Mouse (Mus musculus) embryo, embryonic 10.5 days (tissue): ENCODE results near the gene Fam81a.

Source experiments
- DNase-seq: peaks from one replicate; pipeline ENCODE4 v3.0.0-alpha.2; 2015; ENCODE audit warnings: low spot score

Gene Fam81a

GRCm38 (mm10) chr9:70109279-70109678, 33.1 kb downstream of the Fam81a start:
- DNase-seq, result peak; percentile 94

- DNase-seq, result no peak
These were observed 34.2 kb downstream of the Fam81a start for GRCm38 (mm10) chr9:70108151-70108550.

- DNase-seq, result no peak
These were observed 36.8 kb downstream of the Fam81a start for GRCm38 (mm10) chr9:70105573-70105972.

GRCm38 (mm10) chr9:70103106-70103505, 39.3 kb downstream of the Fam81a start:
- DNase-seq, result peak; percentile 15

- no peak for DNase-seq
These were observed 44.8 kb downstream of the Fam81a start for GRCm38 (mm10) chr9:70097542-70097941.

GRCm38 (mm10) chr9:70095016-70095415, 47.3 kb downstream of the Fam81a start:
- DNase-seq, result no peak

GRCm38 (mm10) chr9:70090541-70090940, 51.8 kb downstream of the Fam81a start:
- no peak for DNase-seq

GRCm38 (mm10) chr9:70088786-70089096, 53.6 kb downstream of the Fam81a start:
- DNase-seq, result no peak

GRCm38 (mm10) chr9:70088041-70088785, 54.1 kb downstream of the Fam81a start:
- DNase-seq, result no peak

GRCm38 (mm10) chr9:70087379-70087778, 55.0 kb downstream of the Fam81a start:
- DNase-seq, result no peak

- peak; percentile 52 for DNase-seq
These were observed 56.3 kb downstream of the Fam81a start for GRCm38 (mm10) chr9:70086091-70086490.

GRCm38 (mm10) chr9:70084107-70084506, 58.3 kb downstream of the Fam81a start:
- DNase-seq, result peak; percentile 73

GRCm38 (mm10) chr9:70082357-70083204, 59.8 kb downstream of the Fam81a start:
- no peak for DNase-seq

GRCm38 (mm10) chr9:70081767-70082166, 60.6 kb downstream of the Fam81a start:
- no peak for DNase-seq

- peak; percentile 23 for DNase-seq
These were observed 61.4 kb downstream of the Fam81a start for GRCm38 (mm10) chr9:70080976-70081375.

- DNase-seq, result no peak
These were observed 62.1 kb downstream of the Fam81a start for GRCm38 (mm10) chr9:70080027-70080800.

- DNase-seq, result no peak
These were observed 64.3 kb downstream of the Fam81a start for GRCm38 (mm10) chr9:70078034-70078433.

GRCm38 (mm10) chr9:70077170-70077569, 65.2 kb downstream of the Fam81a start:
- DNase-seq, result no peak

GRCm38 (mm10) chr9:70072387-70072786, 70.0 kb downstream of the Fam81a start:
- no peak for DNase-seq

- DNase-seq, result no peak
These were observed 72.4 kb downstream of the Fam81a start for GRCm38 (mm10) chr9:70069961-70070435.

- DNase-seq, result no peak
These were observed 74.9 kb downstream of the Fam81a start for GRCm38 (mm10) chr9:70067497-70067896.

GRCm38 (mm10) chr9:70062012-70062411, 80.3 kb downstream of the Fam81a start:
- DNase-seq, result no peak
